Mouse (Mus musculus): ENCODE measurements around the gene Slc6a17.

GRCm38 (mm10) chr3:107437666-107438065 lies 80.2 kb downstream of the Slc6a17 start:
- TF ChIP-seq CTCF (IDR thresholded peaks at IDR 0.05; ENCODE audit: low read depth) (no peak), EP300 (IDR thresholded peaks at IDR 0.05; ENCODE audit: low read depth) (no peak)

All from liver, postnatal 0 days (tissue).